Mouse (Mus musculus) lung, adult 18-20 months (tissue): ENCODE results near the gene Cxcr2.

Experiments used
- DNase-seq, 2 experiments: peaks; one replicate each; pipeline ENCODE4 v3.0.0; 2022; ENCODE audit warnings: mixed read lengths in 2 of 2

The Cxcr2 gene

DNA sequence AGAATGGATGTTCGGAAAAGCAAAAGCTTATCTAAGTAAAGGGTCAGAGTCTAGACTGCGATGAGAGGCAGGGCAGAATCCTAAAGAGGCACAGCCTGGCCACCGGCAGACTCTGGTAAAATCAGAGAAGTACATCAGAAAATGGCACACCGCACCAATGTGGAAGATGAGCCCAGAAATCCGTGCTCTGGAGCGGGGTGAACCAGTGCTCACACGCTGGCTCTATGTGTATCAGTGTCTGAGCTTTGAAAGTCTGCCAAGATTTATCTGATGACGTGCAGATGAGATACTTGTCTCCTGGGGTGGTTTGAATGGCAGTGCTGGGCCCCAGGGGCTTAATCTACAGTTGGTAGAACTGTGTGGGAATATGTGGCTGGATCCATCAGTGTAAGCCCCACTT lies 45.3 kb downstream of the Cxcr2 start:
- DNase-seq = no peak

GRCm38 (mm10) chr1:74201048-74201844 lies 47.5 kb downstream of the Cxcr2 start:
- no peak for DNase-seq

DNA sequence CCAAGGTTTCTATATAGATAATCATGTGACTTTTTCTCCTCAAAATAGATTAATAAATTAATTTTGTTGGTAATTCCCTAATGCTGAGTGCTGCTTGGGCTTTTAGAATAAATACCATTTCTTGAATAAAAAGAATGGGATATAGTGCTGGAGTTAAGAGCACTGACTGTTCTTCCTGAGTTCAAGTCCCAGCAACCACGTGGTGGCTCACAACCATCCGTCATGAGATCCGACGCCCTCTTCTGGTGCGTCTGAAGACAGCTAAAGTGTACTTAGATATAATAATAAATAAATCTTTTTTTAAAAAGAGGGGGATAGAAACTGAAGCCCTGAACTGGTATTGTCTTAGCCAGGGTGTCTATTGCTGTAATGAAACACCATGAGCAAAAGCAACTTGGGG lies 49.7 kb downstream of the Cxcr2 start:
- DNase-seq = no peak

GRCm38 (mm10) chr1:74205881-74206280 lies 52.1 kb downstream of the Cxcr2 start:
- peak in 1 of 2 experiments; percentile 20 for DNase-seq

- DNase-seq = no peak
Measured at GRCm38 (mm10) chr1:74206642-74207041, 52.9 kb downstream of the Cxcr2 start.

DNA sequence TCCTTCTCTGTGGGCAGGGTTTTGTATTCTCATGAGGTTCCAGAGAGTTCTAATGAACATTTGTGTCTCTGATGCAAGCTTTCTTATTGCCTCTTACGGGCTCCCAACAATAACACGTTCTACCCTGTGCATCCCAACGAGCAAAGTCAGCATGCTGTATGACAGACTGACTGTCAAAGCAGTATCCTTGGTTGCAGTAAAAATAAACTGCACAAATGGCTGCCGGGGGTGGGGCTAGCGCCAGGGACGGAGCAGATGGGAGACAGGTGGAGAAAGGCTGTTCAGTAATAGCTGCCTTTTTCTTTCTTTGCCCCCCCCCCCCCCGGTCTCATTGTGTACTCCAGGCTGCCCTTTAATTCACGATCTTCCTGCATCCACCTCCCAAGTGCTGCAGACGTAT lies 54.1 kb downstream of the Cxcr2 start:
- no peak for DNase-seq

GRCm38 (mm10) chr1:74208941-74209340 lies 55.2 kb downstream of the Cxcr2 start:
- no peak for DNase-seq
